Mouse (Mus musculus): ENCODE measurements around the gene Alkbh6.

GRCm38 (mm10) chr7:30333436-30333835 lies 24.9 kb downstream of the Alkbh6 start:
- TF ChIP-seq CTCF (IDR thresholded peaks at IDR 0.05; ENCODE audit: insufficient read depth, low read length): no peak
- TF ChIP-seq POLR2A (IDR thresholded peaks at IDR 0.05; ENCODE audit: borderline replicate concordance, extremely low read depth, low read depth, low read length): no peak
